Mouse (Mus musculus): ENCODE results near the gene Arfgap3.

DNA sequence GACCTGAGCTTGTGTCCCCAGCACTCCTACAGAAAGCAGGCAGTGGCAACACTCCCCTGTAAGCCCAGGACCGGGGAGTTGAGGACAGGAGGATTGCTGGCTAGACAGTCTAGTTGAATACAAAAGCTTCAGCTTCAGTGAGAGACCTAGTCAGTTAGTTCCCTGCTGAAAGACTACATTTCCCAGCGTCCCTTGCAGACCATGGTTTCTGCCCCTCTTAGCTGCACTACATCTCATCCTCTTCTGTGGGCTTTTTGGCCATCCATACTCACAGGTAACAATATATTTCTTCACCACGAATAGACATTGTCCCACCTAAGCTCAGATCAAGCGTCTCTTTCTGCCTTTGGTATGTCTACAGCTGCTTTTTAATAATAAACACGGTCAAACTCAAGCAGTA, 67.7 kb downstream of the Arfgap3 start:
- TF ChIP-seq CTCF (IDR thresholded peaks at IDR 0.05; ENCODE audit: low read depth) (no peak), EP300 (optimal IDR thresholded peaks at IDR 0.05) (no peak)
